16 mouse cellular contexts compared by ENCODE assay signal in genomic region chr12:51620572-51620971, GRCm38 (mm10). TPM values are rescaled to one million over a fixed set of nuclear protein-coding genes. Genes with fewer than 3 reads are reported as not detected.
"Had no signal": no experiment of that assay in that cellular context is flagged by ENCODE, and none has a peak within 500 bp of the region (broad histone marks: within the 10 kb centered on the region; RNA-seq: fewer than 3 reads in every experiment).

No protein-coding gene starts in this region.

- H3K27me3 ChIP-seq: neural tube, embryonic 15.5 days; stomach, embryonic 15.5 days had no signal

- H3K9ac ChIP-seq: neural tube, embryonic 15.5 days; stomach, embryonic 15.5 days had no signal

- H3K27ac ChIP-seq: neural tube, embryonic 15.5 days; stomach, embryonic 15.5 days; stomach, postnatal 0 days had no signal

- H3K4me3 ChIP-seq: neural tube, embryonic 15.5 days; stomach, embryonic 15.5 days had no signal

- H3K9me3 ChIP-seq: neural tube, embryonic 15.5 days; stomach, embryonic 15.5 days had no signal

- DNase-seq: retina, postnatal 1 day; right cerebral cortex, adult 18-20 months; right cerebral cortex, postnatal 14 days; right cerebral cortex, postnatal 25 days; right cerebral cortex, postnatal 4 days; spleen, adult 18-20 months; thymus, adult 18-20 months; thymus, adult 2 months; thymus, postnatal 14 days; thymus, postnatal 25 days; thymus, postnatal 36 days; thymus, postnatal 4 days had no signal

- H3K4me1 ChIP-seq: neural tube, embryonic 15.5 days; stomach, embryonic 15.5 days had no signal

- H3K4me2 ChIP-seq: neural tube, embryonic 15.5 days; stomach, embryonic 15.5 days had no signal

RNA-seq across cellular contexts. Expression of gene Coch, which starts 27.4 kb away (rescaled TPM):
- total RNA-seq: neutrophil, adult 5-6 weeks had no signal
